ENCODE assay signal across 7 mouse cellular contexts in the genomic region with DNA sequence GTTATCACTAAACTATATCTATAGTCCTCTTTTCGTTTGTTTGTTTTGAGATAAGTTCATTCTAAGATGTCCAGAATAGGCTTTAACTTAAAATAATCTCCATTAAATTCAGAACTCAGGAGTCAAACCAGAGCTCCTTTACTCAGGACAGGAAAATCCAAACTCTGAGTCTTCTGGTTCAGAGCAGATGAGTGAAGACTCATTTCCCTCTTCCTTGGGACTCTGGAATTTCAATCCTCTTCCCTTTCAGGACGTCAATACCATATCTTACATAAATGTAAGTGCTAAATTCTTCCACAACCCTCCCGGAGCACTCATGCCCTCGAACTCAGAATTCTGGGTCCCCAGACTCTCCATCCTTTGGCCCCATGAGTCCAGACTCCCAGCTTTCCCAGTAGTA. TPM values are rescaled to one million over a fixed set of nuclear protein-coding genes. Genes with fewer than 3 reads are reported as not detected.
DNase-seq lines count a peak whose midpoint lies in the region; ATAC-seq lines count a peak whose summit lies in the region.

No protein-coding gene starts in this region.

- WGBS in neural tube, embryonic 11.5 days, result 2% methylated on average over 4 of the region's 4 CpGs
- whole genome bisulfite sequencing in forebrain, embryonic 11.5 days, result 1% methylated on average over 4 of the region's 4 CpGs
- under 1% methylated on average over 4 of the region's 4 CpGs for whole genome bisulfite sequencing in limb, embryonic 15.5 days
- 3% methylated on average over 4 of the region's 4 CpGs for WGBS in stomach, embryonic 16.5 days

- H3K4me1 ChIP-seq in neural tube, embryonic 11.5 days (ENCODE audit: control insufficient read depth, insufficient read depth, low read length), result peaks cover 12% of the 10 kb centered on the region
- peaks cover 12% of the 10 kb centered on the region; the same call in 1 of the 2 replicates for H3K4me1 ChIP-seq in forebrain, embryonic 11.5 days (replicated peaks; ENCODE audit: control insufficient read depth, insufficient read depth, low read length)
- H3K4me1 ChIP-seq in limb, embryonic 15.5 days, result peaks cover 35% of the 10 kb centered on the region
- peaks cover 10% of the 10 kb centered on the region for H3K4me1 ChIP-seq in stomach, embryonic 16.5 days (ENCODE audit: control insufficient read depth, insufficient read depth, low read length)

- peak overlapping the region; percentile 69; the same call in 1 of the 2 replicates for H3K9ac ChIP-seq in neural tube, embryonic 11.5 days (ENCODE audit: low read length)
- peak overlapping the region; percentile 53 for H3K9ac ChIP-seq in forebrain, embryonic 11.5 days (ENCODE audit: low read length)
- peak overlapping the region; percentile 10; the same call in 1 of the 2 replicates for H3K9ac ChIP-seq in limb, embryonic 15.5 days
- H3K9ac ChIP-seq in stomach, embryonic 16.5 days (ENCODE audit: low read length), result peak overlapping the region; percentile 76

- peak overlapping the region; percentile 76 for H3K4me3 ChIP-seq in neural tube, embryonic 11.5 days (ENCODE audit: low read depth, low read length)
- H3K4me3 ChIP-seq in forebrain, embryonic 11.5 days (ENCODE audit: low read depth, low read length), result peak overlapping the region; percentile 96
- H3K4me3 ChIP-seq in limb, embryonic 15.5 days, result peak overlapping the region; percentile 94
- peak overlapping the region; percentile 99 for H3K4me3 ChIP-seq in stomach, embryonic 16.5 days (replicated peaks; ENCODE audit: low read length)

- no peak for ATAC-seq in neural tube, embryonic 11.5 days (ENCODE audit: insufficient read depth, low FRiP score, low TSS enrichment)
- ATAC-seq in forebrain, embryonic 11.5 days (replicated peaks; ENCODE audit: low FRiP score), result no peak; the same call in 1 of the 2 replicates
- no peak for ATAC-seq in limb, embryonic 15.5 days (ENCODE audit: insufficient number of reproducible peaks, low FRiP score, low TSS enrichment, low read depth)
- no peak for ATAC-seq in stomach, embryonic 16.5 days (ENCODE audit: insufficient read depth, low FRiP score)
- no peak for ATAC-seq in granulocyte monocyte progenitor cell, adult 5-6 weeks (replicated peaks; ENCODE audit: poor library complexity, severe bottlenecking)

- no peaks in the 10 kb centered on the region for H3K9me3 ChIP-seq in neural tube, embryonic 11.5 days (ENCODE audit: control insufficient read depth, low read length)
- no peaks in the 10 kb centered on the region for H3K9me3 ChIP-seq in forebrain, embryonic 11.5 days (ENCODE audit: control insufficient read depth, low read length)
- H3K9me3 ChIP-seq in limb, embryonic 15.5 days, result no peaks in the 10 kb centered on the region
- no peaks in the 10 kb centered on the region for H3K9me3 ChIP-seq in stomach, embryonic 16.5 days (replicated peaks; ENCODE audit: control insufficient read depth, low read length)

- H3K36me3 ChIP-seq in neural tube, embryonic 11.5 days (ENCODE audit: control insufficient read depth, insufficient read depth, low read length), result peaks cover 11% of the 10 kb centered on the region
- peaks cover 12% of the 10 kb centered on the region for H3K36me3 ChIP-seq in forebrain, embryonic 11.5 days (ENCODE audit: control insufficient read depth, insufficient read depth, low read length)
- H3K36me3 ChIP-seq in limb, embryonic 15.5 days, result peaks cover 27% of the 10 kb centered on the region
- H3K36me3 ChIP-seq in stomach, embryonic 16.5 days (ENCODE audit: control insufficient read depth, insufficient read depth, low read length), result peaks cover 7% of the 10 kb centered on the region; the same call in 1 of the 2 replicates

- peak overlapping the region; percentile 72 for H3K27ac ChIP-seq in neural tube, embryonic 11.5 days (ENCODE audit: low read depth, low read length)
- peak overlapping the region; percentile 85 for H3K27ac ChIP-seq in forebrain, embryonic 11.5 days (ENCODE audit: low read depth, low read length)
- H3K27ac ChIP-seq in limb, embryonic 15.5 days, result peak overlapping the region; percentile 96
- H3K27ac ChIP-seq in stomach, embryonic 16.5 days (ENCODE audit: low read length), result peak overlapping the region; percentile 100

- DNase-seq in neural tube, embryonic 11.5 days (ENCODE audit: low spot score), result no peak
- no peak for DNase-seq in neural tube, embryonic 10.5 days (ENCODE audit: extremely low spot score, low spot score)
- DNase-seq in forebrain, embryonic 11.5 days (ENCODE audit: low spot score), result no peak
- no peak for DNase-seq in layer of hippocampus, adult 8-10 months (ENCODE audit: low spot score in 2 of 2)

- no peaks in the 10 kb centered on the region for H3K27me3 ChIP-seq in neural tube, embryonic 11.5 days (ENCODE audit: control insufficient read depth, insufficient read depth, low read length)
- H3K27me3 ChIP-seq in forebrain, embryonic 11.5 days (ENCODE audit: control insufficient read depth, insufficient read depth, low read length), result no peaks in the 10 kb centered on the region
- H3K27me3 ChIP-seq in limb, embryonic 15.5 days, result no peaks in the 10 kb centered on the region
- H3K27me3 ChIP-seq in stomach, embryonic 16.5 days (ENCODE audit: control insufficient read depth, insufficient read depth, low read length), result no peaks in the 10 kb centered on the region

- H3K4me2 ChIP-seq in neural tube, embryonic 11.5 days (ENCODE audit: low read depth), result peak overlapping the region; percentile 84
- H3K4me2 ChIP-seq in forebrain, embryonic 11.5 days (ENCODE audit: low read depth, low read length, severe bottlenecking), result peak overlapping the region; percentile 99
- H3K4me2 ChIP-seq in limb, embryonic 15.5 days, result peak overlapping the region; percentile 86
- H3K4me2 ChIP-seq in stomach, embryonic 16.5 days (ENCODE audit: low read depth, low read length), result peak overlapping the region; percentile 82

RNA-seq across cellular contexts. Expression of a gene that starts 0.6 kb away (rescaled TPM):
- polyA plus RNA-seq in neural tube, embryonic 11.5 days (2014; fragmentation: Nextera tagmentation; extraction: Ambion mirVana), result 54.7 and 57.6 TPM in 2 replicates
- 59.9 and 60.2 TPM in 2 replicates for polyA plus RNA-seq in forebrain, embryonic 11.5 days (2014; fragmentation: Nextera tagmentation; extraction: Ambion mirVana)
- polyA plus RNA-seq in limb, embryonic 15.5 days (2015; fragmentation: Nextera tagmentation; extraction: Ambion mirVana), result 34.8 TPM in 2 replicates
- polyA plus RNA-seq in stomach, embryonic 16.5 days (2015; fragmentation: Nextera tagmentation; extraction: Ambion mirVana), result 22.9 and 24.5 TPM in 2 replicates
- 100 to 1,000 TPM; 163 to 173 (median 167) TPM for total RNA-seq in layer of hippocampus, adult 8-10 months (2022)
- 28.6 and 29.8 TPM in 2 replicates for total RNA-seq in granulocyte monocyte progenitor cell, adult 5-6 weeks (2014; fragmentation: Nextera tagmentation)
- total RNA-seq in granulocyte monocyte progenitor cell, adult 5-6 weeks (2017), result 15.7 and 17.8 TPM in 2 replicates

RNA-seq across cellular contexts. Expression of a gene that starts 1.0 kb away (rescaled TPM):
- polyA plus RNA-seq in neural tube, embryonic 11.5 days (2014; fragmentation: Nextera tagmentation; extraction: Ambion mirVana), result 17.7 and 20.0 TPM in 2 replicates
- 15.5 and 16.6 TPM in 2 replicates for polyA plus RNA-seq in forebrain, embryonic 11.5 days (2014; fragmentation: Nextera tagmentation; extraction: Ambion mirVana)
- 44.9 and 49.1 TPM in 2 replicates for polyA plus RNA-seq in limb, embryonic 15.5 days (2015; fragmentation: Nextera tagmentation; extraction: Ambion mirVana)
- 63.6 and 68.0 TPM in 2 replicates for polyA plus RNA-seq in stomach, embryonic 16.5 days (2015; fragmentation: Nextera tagmentation; extraction: Ambion mirVana)
- 10 to 100 TPM; 13.7 to 16.8 (median 15.2) TPM for total RNA-seq in layer of hippocampus, adult 8-10 months (2022)
- 2.3 and 7.8 TPM in 2 replicates for total RNA-seq in granulocyte monocyte progenitor cell, adult 5-6 weeks (2014; fragmentation: Nextera tagmentation)
- total RNA-seq in granulocyte monocyte progenitor cell, adult 5-6 weeks (2017), result 1.0 and 1.4 TPM in 2 replicates

RNA-seq across cellular contexts. Expression of a gene that starts 18.2 kb away (rescaled TPM):
- polyA plus RNA-seq in neural tube, embryonic 11.5 days (2014; fragmentation: Nextera tagmentation; extraction: Ambion mirVana), result 51.6 and 52.9 TPM in 2 replicates
- 70.6 and 74.9 TPM in 2 replicates for polyA plus RNA-seq in forebrain, embryonic 11.5 days (2014; fragmentation: Nextera tagmentation; extraction: Ambion mirVana)
- polyA plus RNA-seq in limb, embryonic 15.5 days (2015; fragmentation: Nextera tagmentation; extraction: Ambion mirVana), result 58.8 and 59.4 TPM in 2 replicates
- polyA plus RNA-seq in stomach, embryonic 16.5 days (2015; fragmentation: Nextera tagmentation; extraction: Ambion mirVana), result 43.8 and 45.8 TPM in 2 replicates
- 1 to 10 TPM; 2.3 to 6.1 (median 4.3) TPM for total RNA-seq in layer of hippocampus, adult 8-10 months (2022)
- total RNA-seq in granulocyte monocyte progenitor cell, adult 5-6 weeks (2014; fragmentation: Nextera tagmentation), result 19.4 and 57.9 TPM in 2 replicates
- 18.4 and 32.9 TPM in 2 replicates for total RNA-seq in granulocyte monocyte progenitor cell, adult 5-6 weeks (2017)

RNA-seq across cellular contexts. Expression of a gene that starts 19.3 kb away (rescaled TPM):
- 67.1 and 72.3 TPM in 2 replicates for polyA plus RNA-seq in neural tube, embryonic 11.5 days (2014; fragmentation: Nextera tagmentation; extraction: Ambion mirVana)
- polyA plus RNA-seq in forebrain, embryonic 11.5 days (2014; fragmentation: Nextera tagmentation; extraction: Ambion mirVana), result 75.3 and 86.0 TPM in 2 replicates
- 101 and 105 TPM in 2 replicates for polyA plus RNA-seq in limb, embryonic 15.5 days (2015; fragmentation: Nextera tagmentation; extraction: Ambion mirVana)
- polyA plus RNA-seq in stomach, embryonic 16.5 days (2015; fragmentation: Nextera tagmentation; extraction: Ambion mirVana), result 96.2 and 96.4 TPM in 2 replicates
- 10 to 100 TPM; 42.1 to 52.0 (median 45.0) TPM for total RNA-seq in layer of hippocampus, adult 8-10 months (2022)
- 76.6 and 105 TPM in 2 replicates for total RNA-seq in granulocyte monocyte progenitor cell, adult 5-6 weeks (2014; fragmentation: Nextera tagmentation)
- total RNA-seq in granulocyte monocyte progenitor cell, adult 5-6 weeks (2017), result 87.5 and 88.9 TPM in 2 replicates

RNA-seq across cellular contexts. Expression of a gene that starts 30.4 kb away (rescaled TPM):
- polyA plus RNA-seq in neural tube, embryonic 11.5 days (2014; fragmentation: Nextera tagmentation; extraction: Ambion mirVana), result 304 and 319 TPM in 2 replicates
- polyA plus RNA-seq in forebrain, embryonic 11.5 days (2014; fragmentation: Nextera tagmentation; extraction: Ambion mirVana), result 286 and 301 TPM in 2 replicates
- polyA plus RNA-seq in limb, embryonic 15.5 days (2015; fragmentation: Nextera tagmentation; extraction: Ambion mirVana), result 408 and 429 TPM in 2 replicates
- polyA plus RNA-seq in stomach, embryonic 16.5 days (2015; fragmentation: Nextera tagmentation; extraction: Ambion mirVana), result 302 and 324 TPM in 2 replicates
- total RNA-seq in layer of hippocampus, adult 8-10 months (2022), result 100 to 1,000 TPM; 167 to 173 (median 172) TPM
- total RNA-seq in granulocyte monocyte progenitor cell, adult 5-6 weeks (2014; fragmentation: Nextera tagmentation), result 104 and 115 TPM in 2 replicates
- total RNA-seq in granulocyte monocyte progenitor cell, adult 5-6 weeks (2017), result 138 and 190 TPM in 2 replicates

Comparison
In these comparisons a context has a peak if more than half of its experiments do, and no peak if none do; other contexts are left out.
1. H3K9ac ChIP-seq: peak in every context shown above with its lines; median percentile 76 in stomach, embryonic 16.5 days; 69 in neural tube, embryonic 11.5 days; 53 in forebrain, embryonic 11.5 days; 10 in limb, embryonic 15.5 days.